Mouse (Mus musculus): ENCODE measurements around the gene Col23a1. TPM values are rescaled to one million over a fixed set of nuclear protein-coding genes. Genes with fewer than 3 reads are reported as not detected.

Col23a1 gene
- polyA plus RNA-seq (2011; ENCODE audit: insufficient read depth, insufficient read length, low read depth, missing spikeins) = 0.55 and 0.76 TPM in 2 replicates

- H3K4me3 ChIP-seq (ENCODE audit: low read depth, low read length) = peak within 1 kb of the TSS; percentile 91
- H3K27ac ChIP-seq (ENCODE audit: insufficient read depth, low read length) = no peak within 1 kb of the TSS
Observed at GRCm38 (mm10) chr11:51289564-51290041, at the start of gene Col23a1. Col23a1 (plus strand) TSS chr11:51289920.

GRCm38 (mm10) chr11:51242897-51243296 is 46.8 kb upstream of the Col23a1 start:
- Histone ChIP-seq H3K9me3 (replicated peaks; ENCODE audit: control insufficient read depth, insufficient read depth, low read length, poor library complexity, severe bottlenecking) (no peaks in the 10 kb centered on the region; the same call in 1 of the 2 replicates), H3K9ac (ENCODE audit: low read depth, poor library complexity, severe bottlenecking) (no peak overlapping the region), H3K4me1 (ENCODE audit: control insufficient read depth, insufficient read depth, low read length) (no peaks in the 10 kb centered on the region), H3K27ac (ENCODE audit: insufficient read depth, low read length) (no peak overlapping the region), H3K4me3 (ENCODE audit: low read depth, low read length) (no peak overlapping the region), H3K36me3 (ENCODE audit: control insufficient read depth, insufficient read depth, low read length, poor library complexity, severe bottlenecking) (no peaks in the 10 kb centered on the region), H3K27me3 (ENCODE audit: control insufficient read depth, insufficient read depth, low read length, poor library complexity, severe bottlenecking) (no peaks in the 10 kb centered on the region)
- no peak for TF ChIP-seq POLR2A (IDR thresholded peaks at IDR 0.05; ENCODE audit: insufficient read depth, low read length)
- no peak for TF ChIP-seq EP300 (IDR thresholded peaks at IDR 0.05; ENCODE audit: insufficient read depth, low read depth, low read length)
- TF ChIP-seq CTCF (IDR thresholded peaks at IDR 0.05; ENCODE audit: low read depth, low read length) = no peak

More at GRCm38 (mm10) chr11:51289564-51290041, at the start of gene Col23a1:
- Histone ChIP-seq H3K4me1 (ENCODE audit: control insufficient read depth, insufficient read depth, low read length) (no peaks in the 10 kb centered on the region), H3K27me3 (ENCODE audit: control insufficient read depth, insufficient read depth, low read length, poor library complexity, severe bottlenecking) (peaks cover 4% of the 10 kb centered on the region; the same call in 1 of the 2 replicates), H3K36me3 (ENCODE audit: control insufficient read depth, insufficient read depth, low read length, poor library complexity, severe bottlenecking) (no peaks in the 10 kb centered on the region), H3K9ac (ENCODE audit: low read depth, poor library complexity, severe bottlenecking) (peak within 1 kb of the TSS; percentile 51), H3K9me3 (replicated peaks; ENCODE audit: control insufficient read depth, insufficient read depth, low read length, poor library complexity, severe bottlenecking) (no peaks in the 10 kb centered on the region; the same call in 1 of the 2 replicates)
- TF ChIP-seq POLR2A (IDR thresholded peaks at IDR 0.05; ENCODE audit: insufficient read depth, low read length) = no peak
- peak; percentile 65 for TF ChIP-seq CTCF (IDR thresholded peaks at IDR 0.05; ENCODE audit: low read depth, low read length)
- no peak for TF ChIP-seq EP300 (IDR thresholded peaks at IDR 0.05; ENCODE audit: insufficient read depth, low read depth, low read length)

- Histone ChIP-seq H3K27me3 (ENCODE audit: control insufficient read depth, insufficient read depth, low read length, poor library complexity, severe bottlenecking) (no peaks in the 10 kb centered on the region; the same call in none of the 2 replicates), H3K27ac (ENCODE audit: insufficient read depth, low read length) (no peak overlapping the region), H3K9ac (ENCODE audit: low read depth, poor library complexity, severe bottlenecking) (no peak overlapping the region), H3K36me3 (ENCODE audit: control insufficient read depth, insufficient read depth, low read length, poor library complexity, severe bottlenecking) (no peaks in the 10 kb centered on the region), H3K9me3 (replicated peaks; ENCODE audit: control insufficient read depth, insufficient read depth, low read length, poor library complexity, severe bottlenecking) (no peaks in the 10 kb centered on the region), H3K4me1 (ENCODE audit: control insufficient read depth, insufficient read depth, low read length) (no peaks in the 10 kb centered on the region), H3K4me3 (ENCODE audit: low read depth, low read length) (no peak overlapping the region)
- no peak for TF ChIP-seq CTCF (IDR thresholded peaks at IDR 0.05; ENCODE audit: low read depth, low read length)
- TF ChIP-seq POLR2A (IDR thresholded peaks at IDR 0.05; ENCODE audit: insufficient read depth, low read length) = no peak
- no peak for TF ChIP-seq EP300 (IDR thresholded peaks at IDR 0.05; ENCODE audit: insufficient read depth, low read depth, low read length)
Observed at GRCm38 (mm10) chr11:51257006-51257405, 32.7 kb upstream of the Col23a1 start.

- no peaks in the 10 kb centered on the region for H3K4me1 ChIP-seq (ENCODE audit: control insufficient read depth, insufficient read depth, low read length)
- H3K9me3 ChIP-seq (replicated peaks; ENCODE audit: control insufficient read depth, insufficient read depth, low read length, poor library complexity, severe bottlenecking) = no peaks in the 10 kb centered on the region
- H3K4me3 ChIP-seq (ENCODE audit: low read depth, low read length) = peak within 1 kb of the TSS; percentile 43
- H3K27ac ChIP-seq (ENCODE audit: insufficient read depth, low read length) = 0 out of 2 replicates have a peak within 1 kb of the TSS, but pooled peaks have one; percentile 7
- peaks cover under 1% of the 10 kb centered on the region; the same call in 1 of the 2 replicates for H3K36me3 ChIP-seq (ENCODE audit: control insufficient read depth, insufficient read depth, low read length, poor library complexity, severe bottlenecking)
- H3K27me3 ChIP-seq (ENCODE audit: control insufficient read depth, insufficient read depth, low read length, poor library complexity, severe bottlenecking) = no peaks in the 10 kb centered on the region
- TF ChIP-seq CTCF (IDR thresholded peaks at IDR 0.05; ENCODE audit: low read depth, low read length) = no peak
- TF ChIP-seq EP300 (IDR thresholded peaks at IDR 0.05; ENCODE audit: insufficient read depth, low read depth, low read length) = no peak
- TF ChIP-seq POLR2A (IDR thresholded peaks at IDR 0.05; ENCODE audit: insufficient read depth, low read length) = no peak
- H3K9ac ChIP-seq (ENCODE audit: low read depth, poor library complexity, severe bottlenecking) = peak within 1 kb of the TSS; percentile 21; the same call in 1 of the 2 replicates
Observed at GRCm38 (mm10) chr11:51261680-51262219, 28.0 kb upstream of the Col23a1 start, which contains the start of gene Clk4. Clk4 (plus strand) TSS chr11:51261730.

GRCm38 (mm10) chr11:51262342-51263285 is 27.1 kb upstream of the Col23a1 start, which contains the start of gene BC049762:
BC049762 (minus strand) TSS chr11:51263046.
- H3K27me3 ChIP-seq (ENCODE audit: control insufficient read depth, insufficient read depth, low read length, poor library complexity, severe bottlenecking) = no peaks in the 10 kb centered on the region
- 0 out of 2 replicates have a peak within 1 kb of the TSS, but pooled peaks have one; percentile 7 for H3K27ac ChIP-seq (ENCODE audit: insufficient read depth, low read length)
- peak; percentile 90 for TF ChIP-seq POLR2A (IDR thresholded peaks at IDR 0.05; ENCODE audit: insufficient read depth, low read length)
- no peak for TF ChIP-seq CTCF (IDR thresholded peaks at IDR 0.05; ENCODE audit: low read depth, low read length)
- TF ChIP-seq EP300 (IDR thresholded peaks at IDR 0.05; ENCODE audit: insufficient read depth, low read depth, low read length) = 0 out of 2 replicates have a peak, but pooled peaks have one; percentile 18
- H3K4me1 ChIP-seq (ENCODE audit: control insufficient read depth, insufficient read depth, low read length) = no peaks in the 10 kb centered on the region
- H3K9me3 ChIP-seq (replicated peaks; ENCODE audit: control insufficient read depth, insufficient read depth, low read length, poor library complexity, severe bottlenecking) = no peaks in the 10 kb centered on the region
- peak within 1 kb of the TSS; percentile 79 for H3K4me3 ChIP-seq (ENCODE audit: low read depth, low read length)
- peaks cover 9% of the 10 kb centered on the region; the same call in 1 of the 2 replicates for H3K36me3 ChIP-seq (ENCODE audit: control insufficient read depth, insufficient read depth, low read length, poor library complexity, severe bottlenecking)
- peak within 1 kb of the TSS; percentile 78 for H3K9ac ChIP-seq (ENCODE audit: low read depth, poor library complexity, severe bottlenecking)
